Mouse (Mus musculus): ENCODE measurements around the gene Spry2. TPM values are rescaled to one million over a fixed set of nuclear protein-coding genes. Genes with fewer than 3 reads are reported as not detected.

The Spry2 gene
- polyA plus RNA-seq, 1 experiment from 2014 or later, result 88.9 TPM

GRCm38 (mm10) chr14:105894971-105895873 lies 1.4 kb downstream of the Spry2 start:
- peak overlapping the region; percentile 79 for H3K4me3 ChIP-seq (ENCODE audit: low read depth, low read length)
- H3K27ac ChIP-seq (ENCODE audit: low read length), result peak overlapping the region; percentile 99
- H3K4me2 ChIP-seq (replicated peaks; ENCODE audit: low read depth, low read length), result peak overlapping the region; percentile 92
- under 1% methylated on average over 33 of the region's 36 CpGs for WGBS
- peak; percentile 31; the same call in 1 of the 2 replicates for TF ChIP-seq CTCF (IDR thresholded peaks at IDR 0.05)
- 0 out of 2 replicates have a peak, but pooled peaks have one; percentile 19 for TF ChIP-seq EP300 (IDR thresholded peaks at IDR 0.05)
- H3K27me3 ChIP-seq (replicated peaks; ENCODE audit: insufficient read depth, low read length), result no peaks in the 10 kb centered on the region
- H3K9ac ChIP-seq (replicated peaks; ENCODE audit: low read depth), result peak overlapping the region; percentile 94
- H3K36me3 ChIP-seq (ENCODE audit: insufficient read depth, low read length), result no peaks in the 10 kb centered on the region
- peaks cover 6% of the 10 kb centered on the region; the same call in 1 of the 2 replicates for H3K4me1 ChIP-seq (ENCODE audit: insufficient read depth, low read depth, low read length)
- no peaks in the 10 kb centered on the region for H3K9me3 ChIP-seq (ENCODE audit: low read length)
- ATAC-seq (no peak), DNase-seq (ENCODE audit: low spot score) (peak; percentile 68)

GRCm38 (mm10) chr14:105893623-105893995 lies 3.0 kb downstream of the Spry2 start:
- Histone ChIP-seq H3K4me3 (ENCODE audit: low read depth, low read length) (peak overlapping the region; percentile 79), H3K4me2 (replicated peaks; ENCODE audit: low read depth, low read length) (peak overlapping the region; percentile 92), H3K27me3 (replicated peaks; ENCODE audit: insufficient read depth, low read length) (no peaks in the 10 kb centered on the region), H3K27ac (ENCODE audit: low read length) (peak overlapping the region; percentile 58), H3K9ac (replicated peaks; ENCODE audit: low read depth) (peak overlapping the region; percentile 94), H3K4me1 (ENCODE audit: insufficient read depth, low read depth, low read length) (peaks cover 8% of the 10 kb centered on the region; the same call in 1 of the 2 replicates), H3K36me3 (ENCODE audit: insufficient read depth, low read length) (no peaks in the 10 kb centered on the region), H3K9me3 (ENCODE audit: low read length) (no peaks in the 10 kb centered on the region)
- TF ChIP-seq EP300 (IDR thresholded peaks at IDR 0.05) (no peak), CTCF (IDR thresholded peaks at IDR 0.05) (no peak)
- DNase-seq (ENCODE audit: low spot score), result no peak
- WGBS, result 29% methylated on average over 9 of the region's 9 CpGs
- no peak for ATAC-seq

- Histone ChIP-seq H3K9me3 (ENCODE audit: low read length) (no peaks in the 10 kb centered on the region), H3K9ac (replicated peaks; ENCODE audit: low read depth) (peak overlapping the region; percentile 94; the same call in 1 of the 2 replicates), H3K27me3 (replicated peaks; ENCODE audit: insufficient read depth, low read length) (no peaks in the 10 kb centered on the region), H3K4me3 (ENCODE audit: low read depth, low read length) (peak overlapping the region; percentile 79), H3K4me1 (ENCODE audit: insufficient read depth, low read depth, low read length) (peaks cover 8% of the 10 kb centered on the region; the same call in 1 of the 2 replicates), H3K27ac (ENCODE audit: low read length) (peak overlapping the region; percentile 58), H3K4me2 (replicated peaks; ENCODE audit: low read depth, low read length) (peak overlapping the region; percentile 92), H3K36me3 (ENCODE audit: insufficient read depth, low read length) (no peaks in the 10 kb centered on the region)
- no peak for ATAC-seq
- TF ChIP-seq EP300 (IDR thresholded peaks at IDR 0.05), result no peak
- no peak for TF ChIP-seq CTCF (IDR thresholded peaks at IDR 0.05)
- 45% methylated on average over 24 of the region's 24 CpGs for WGBS
- DNase-seq (ENCODE audit: low spot score), result no peak
These were observed 3.5 kb downstream of the Spry2 start for GRCm38 (mm10) chr14:105892941-105893622.

- H3K4me2 ChIP-seq (replicated peaks; ENCODE audit: low read depth, low read length), result no peak overlapping the region
- peaks cover 8% of the 10 kb centered on the region; the same call in 1 of the 2 replicates for H3K4me1 ChIP-seq (ENCODE audit: insufficient read depth, low read depth, low read length)
- DNase-seq (ENCODE audit: low spot score) (peak; percentile 69), ATAC-seq (peak; percentile 28)
- 8% methylated on average over 5 of the region's 5 CpGs for WGBS
- no peak overlapping the region for H3K4me3 ChIP-seq (ENCODE audit: low read depth, low read length)
- H3K27me3 ChIP-seq (replicated peaks; ENCODE audit: insufficient read depth, low read length), result no peaks in the 10 kb centered on the region
- no peaks in the 10 kb centered on the region for H3K9me3 ChIP-seq (ENCODE audit: low read length)
- H3K27ac ChIP-seq (ENCODE audit: low read length), result peak overlapping the region; percentile 74
- no peak for TF ChIP-seq CTCF (IDR thresholded peaks at IDR 0.05)
- TF ChIP-seq EP300 (IDR thresholded peaks at IDR 0.05), result peak; percentile 58
- no peaks in the 10 kb centered on the region for H3K36me3 ChIP-seq (ENCODE audit: insufficient read depth, low read length)
- H3K9ac ChIP-seq (replicated peaks; ENCODE audit: low read depth), result no peak overlapping the region
These were observed 5.9 kb downstream of the Spry2 start for GRCm38 (mm10) chr14:105890516-105891231.

- no peaks in the 10 kb centered on the region for H3K36me3 ChIP-seq (ENCODE audit: insufficient read depth, low read length)
- no peak overlapping the region for H3K4me2 ChIP-seq (replicated peaks; ENCODE audit: low read depth, low read length)
- no peak overlapping the region for H3K9ac ChIP-seq (replicated peaks; ENCODE audit: low read depth)
- H3K4me1 ChIP-seq (ENCODE audit: insufficient read depth, low read depth, low read length), result peaks cover 8% of the 10 kb centered on the region; the same call in 1 of the 2 replicates
- WGBS, result 82% methylated on average over 9 of the region's 9 CpGs
- H3K9me3 ChIP-seq (ENCODE audit: low read length), result no peaks in the 10 kb centered on the region
- no peak overlapping the region for H3K27ac ChIP-seq (ENCODE audit: low read length)
- DNase-seq (ENCODE audit: low spot score), result no peak
- no peaks in the 10 kb centered on the region for H3K27me3 ChIP-seq (replicated peaks; ENCODE audit: insufficient read depth, low read length)
- TF ChIP-seq CTCF (IDR thresholded peaks at IDR 0.05), result no peak
- no peak for TF ChIP-seq EP300 (IDR thresholded peaks at IDR 0.05)
- H3K4me3 ChIP-seq (ENCODE audit: low read depth, low read length), result no peak overlapping the region
- ATAC-seq, result no peak
These were observed 9.8 kb downstream of the Spry2 start for GRCm38 (mm10) chr14:105886643-105887374.
